Mouse (Mus musculus) skeletal muscle tissue, postnatal 0 days (tissue): ENCODE results near the gene Stt3b. TPM values are rescaled to one million over a fixed set of nuclear protein-coding genes. Genes with fewer than 3 reads are reported as not detected.

Experiments used
- polyA plus RNA-seq: library from polyadenylated mRNA; unstranded; fragments of >200 nt; fragmentation: Nextera tagmentation; extraction: Ambion mirVana; gene quantifications from 2 replicates; pipeline ENCODE4 v1.2.1, GENCODE M21; 2015

The Stt3b gene
- 52.3 and 52.6 TPM in 2 replicates for polyA plus RNA-seq

GRCm38 (mm10) chr9:115310346-115311222, at the start of gene Stt3b:
TSS of gene Stt3b (minus strand) at chr9:115310421.

